Mouse (Mus musculus) cerebellum, postnatal 4 days (tissue): ENCODE measurements around the gene Nsd1.

Experiments used
- DNase-seq, 2 experiments: peaks; one replicate each; pipeline ENCODE4 v3.0.0; 2022; ENCODE audit warnings: low spot score in 2 of 2, mixed read lengths in 1 of 2

Gene Nsd1

DNA sequence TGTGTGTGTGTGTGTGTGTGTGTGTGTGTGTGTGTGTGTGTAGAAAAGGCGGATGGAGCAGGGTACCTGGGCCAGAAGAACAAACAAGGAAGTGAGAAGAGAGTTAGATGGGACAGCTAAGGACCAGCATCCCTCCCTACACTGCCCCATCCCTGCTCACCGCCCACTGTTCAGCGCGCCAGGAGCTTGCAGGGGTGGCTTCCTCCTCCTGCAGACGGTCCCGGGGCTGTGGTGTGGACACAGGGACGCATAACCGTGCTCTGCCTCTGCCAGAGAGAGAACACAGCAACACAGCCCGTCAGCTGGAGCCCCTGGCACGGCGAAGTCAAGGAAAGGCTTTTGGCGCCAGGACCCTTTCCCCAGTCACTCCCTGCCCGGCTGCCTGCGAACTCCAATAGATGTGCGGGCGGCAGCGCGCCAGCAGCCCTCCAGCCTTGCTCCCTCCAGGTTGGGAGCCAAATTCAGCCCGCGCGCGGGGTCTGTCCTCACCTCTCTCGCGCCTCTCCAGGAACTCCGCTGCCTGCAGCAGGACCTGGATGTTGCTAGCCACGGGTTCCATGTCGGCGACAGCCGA lies 119.6 kb downstream of the Nsd1 start:
- DNase-seq = peak; percentile 52 to 78

DNA sequence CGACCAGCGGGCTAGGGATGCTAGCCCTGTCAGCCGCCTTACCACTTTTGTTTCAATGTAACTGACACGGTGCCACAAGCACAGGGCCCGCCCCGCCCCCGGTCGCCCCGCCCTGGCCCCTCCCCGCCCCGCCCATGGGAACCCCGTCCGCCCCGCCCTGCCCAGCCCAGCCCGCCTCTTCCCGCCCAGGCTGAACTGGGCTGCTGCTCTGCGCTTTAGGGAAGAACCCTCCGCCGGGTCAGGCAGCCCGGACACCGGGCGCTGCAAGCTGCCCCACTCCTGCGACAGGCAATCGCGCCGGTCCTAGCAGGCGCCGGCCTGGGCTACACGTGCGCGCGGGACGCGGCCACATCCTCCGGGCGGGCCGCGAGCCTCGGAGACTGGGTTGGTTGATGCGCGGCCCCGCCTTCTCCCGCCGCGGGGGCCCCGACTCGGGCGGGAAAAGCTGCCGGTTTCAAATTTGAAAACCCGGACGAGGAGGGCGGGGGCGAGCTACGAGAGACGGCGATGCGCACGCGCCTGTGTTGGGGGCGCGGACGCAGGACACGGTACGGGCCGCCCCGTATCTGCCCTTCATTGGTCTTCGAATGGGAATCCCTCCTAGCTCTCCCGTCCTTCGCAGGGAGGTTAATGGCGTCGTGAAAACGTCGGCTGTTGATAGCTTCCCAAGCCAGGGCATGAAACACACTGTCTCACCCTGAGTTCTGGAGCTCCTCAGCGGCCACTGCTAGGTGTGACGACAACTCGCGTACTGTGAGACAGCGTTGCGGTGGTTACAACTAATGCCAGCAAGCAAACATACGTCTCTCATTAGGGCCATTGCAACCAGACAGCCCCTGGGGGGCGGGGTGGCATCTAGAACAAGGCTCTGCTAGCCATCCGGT lies 120.3 kb downstream of the Nsd1 start, which contains the start of gene Mxd3:
Gene Mxd3, minus strand, starts transcription at position 141 of the 884 bp plus-strand sequence.
- DNase-seq = peak; percentile 67 to 90

DNA sequence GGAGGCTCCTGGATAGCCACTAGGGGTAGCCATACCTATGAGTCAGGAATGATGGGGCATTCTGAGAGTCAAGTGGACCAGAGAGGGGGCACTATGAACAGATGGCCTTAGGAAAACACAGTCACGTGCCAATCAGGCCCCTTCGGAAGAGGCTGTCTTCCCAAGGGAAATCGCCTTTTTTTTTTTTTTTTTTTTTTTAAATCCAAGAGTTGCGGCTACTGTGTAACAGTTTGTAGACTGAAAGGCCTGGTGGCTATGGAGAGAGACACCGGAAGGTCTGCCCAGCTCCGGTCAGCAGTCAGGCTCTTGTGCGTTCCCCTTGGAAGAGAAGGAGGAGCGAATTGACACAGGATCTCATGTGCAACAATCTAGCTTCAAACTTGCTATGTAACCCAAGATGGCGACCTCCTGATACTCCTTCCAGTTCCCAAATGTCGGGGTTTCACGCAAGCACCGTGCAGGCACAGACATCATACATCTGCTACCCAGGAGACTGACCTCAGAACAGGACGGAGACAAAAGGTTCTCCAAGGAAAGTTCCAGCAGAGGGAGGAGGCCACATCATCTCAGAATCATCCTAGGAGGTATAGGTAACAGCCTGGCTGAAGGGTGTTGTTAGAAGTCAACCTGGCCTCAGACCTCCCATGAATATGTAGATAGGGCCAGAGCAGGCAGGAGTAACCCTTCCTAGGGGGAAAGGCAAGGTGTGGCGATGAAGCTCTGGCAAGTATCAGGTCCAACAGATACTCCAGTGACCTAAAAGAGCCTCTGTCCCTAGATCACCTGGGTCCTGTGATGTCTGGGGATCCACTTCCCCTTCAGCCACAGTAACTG lies 121.2 kb downstream of the Nsd1 start:
- DNase-seq = no peak

- DNase-seq = no peak
Observed at GRCm38 (mm10) chr13:55332331-55332730, 122.7 kb downstream of the Nsd1 start.

GRCm38 (mm10) chr13:55335701-55336100 lies 126.1 kb downstream of the Nsd1 start:
- no peak for DNase-seq

GRCm38 (mm10) chr13:55337341-55337975 lies 127.9 kb downstream of the Nsd1 start:
- DNase-seq = no peak

- no peak for DNase-seq
Observed at GRCm38 (mm10) chr13:55338131-55339054, 128.8 kb downstream of the Nsd1 start.

GRCm38 (mm10) chr13:55339259-55339658 lies 129.7 kb downstream of the Nsd1 start:
- no peak for DNase-seq

DNA sequence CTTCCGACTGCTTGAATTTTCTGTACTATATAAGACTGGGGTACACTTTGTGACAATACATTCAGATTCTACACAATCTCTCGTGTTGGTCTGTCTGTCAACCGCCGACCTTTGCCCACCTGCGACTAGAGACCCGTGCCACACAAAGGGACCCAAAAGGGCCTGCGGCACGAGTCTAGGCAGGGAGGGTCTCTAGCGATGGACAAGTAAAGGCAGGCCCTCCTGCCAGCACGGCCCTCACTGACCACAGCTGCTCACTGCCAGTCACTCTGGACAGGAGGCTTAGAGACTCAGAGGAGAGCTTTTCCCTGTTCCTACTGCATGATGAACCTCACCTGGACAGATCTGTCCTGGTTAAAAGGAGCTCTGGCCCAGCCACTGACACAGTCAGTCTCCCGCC lies 132.9 kb downstream of the Nsd1 start:
- no peak for DNase-seq

DNA sequence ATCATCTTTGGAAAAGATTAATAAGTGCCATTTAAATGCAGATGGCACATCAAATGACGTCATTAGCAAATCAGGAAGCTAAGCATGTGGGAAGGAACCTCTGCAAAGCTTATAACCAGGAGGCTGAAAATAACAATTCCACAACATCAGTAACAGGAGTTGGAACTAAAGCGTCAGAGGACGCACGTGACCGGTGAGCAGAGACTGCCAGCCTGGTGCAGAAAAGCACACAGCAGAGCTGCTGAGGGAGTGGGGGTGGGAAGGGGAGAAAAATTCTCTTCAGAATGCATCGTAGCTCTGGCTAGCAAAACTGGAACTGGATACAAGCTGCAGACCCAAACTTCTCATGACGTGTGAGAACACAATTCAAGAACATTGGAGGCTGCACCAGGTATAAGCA lies 134.7 kb downstream of the Nsd1 start:
- no peak for DNase-seq

DNA sequence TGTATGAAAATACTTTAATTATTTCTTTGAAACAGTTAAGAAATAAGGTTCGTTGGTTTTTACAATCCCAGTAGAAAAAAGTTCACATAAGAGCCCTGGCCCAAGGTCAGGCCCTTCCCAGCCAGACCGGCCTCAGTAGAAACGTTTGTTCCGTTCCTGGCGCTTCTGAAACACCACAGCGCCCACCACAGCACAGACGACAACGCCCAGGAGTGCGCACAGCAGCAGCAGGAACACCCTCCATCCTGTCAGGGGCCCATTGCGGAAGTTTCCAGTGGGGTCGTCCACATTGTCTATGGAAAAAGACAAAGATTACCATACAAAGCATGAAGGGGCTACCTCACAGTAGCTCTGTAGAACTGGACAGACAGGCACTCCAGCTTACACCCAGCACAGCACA lies 137.2 kb downstream of the Nsd1 start:
- DNase-seq = no peak

GRCm38 (mm10) chr13:55361145-55361544 lies 151.6 kb downstream of the Nsd1 start:
- no peak for DNase-seq

- no peak for DNase-seq
Observed at GRCm38 (mm10) chr13:55361974-55362452, 152.4 kb downstream of the Nsd1 start.

DNA sequence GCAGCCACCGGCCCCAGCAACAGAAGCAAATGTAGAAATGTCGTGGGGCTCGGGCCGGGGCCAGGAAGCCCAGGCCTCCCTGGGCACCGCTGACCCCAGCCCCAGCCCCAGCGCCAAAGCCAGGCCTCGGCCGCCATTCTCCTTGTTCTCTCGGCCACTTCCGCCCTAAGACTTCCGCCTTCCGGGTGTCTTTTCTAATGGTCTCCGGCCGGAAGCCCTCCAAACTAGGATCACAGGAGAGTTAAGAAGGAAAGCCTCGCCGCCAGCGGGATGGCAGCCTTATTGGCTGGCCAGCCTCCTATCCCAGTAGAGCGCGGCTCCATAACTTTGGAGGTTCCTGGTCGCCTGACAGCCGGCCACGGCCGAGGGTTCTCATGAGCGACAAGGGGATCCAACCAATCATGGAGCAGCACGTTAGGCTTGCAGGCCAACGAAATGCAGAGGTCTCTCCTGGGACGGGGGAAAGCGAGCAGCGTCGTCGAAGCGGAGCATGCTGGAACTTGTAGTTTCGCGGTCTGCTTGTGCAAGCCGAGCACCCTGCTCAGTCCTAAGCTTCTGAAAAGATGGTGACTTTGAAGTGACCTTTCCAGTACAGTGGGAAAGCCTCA lies 153.0 kb downstream of the Nsd1 start, which contains the start of gene Lman2:
Gene Lman2, minus strand, starts transcription at position 331 of the 608 bp plus-strand sequence.
- peak; percentile 79 to 92 for DNase-seq
